ENCODE assay signal across 28 mouse cellular contexts in genomic region chr6:81655205-81655604, GRCm38 (mm10).
"Had no signal": no experiment of that assay in that cellular context is flagged by ENCODE, and none has a peak within 500 bp of the region (broad histone marks: within the 10 kb centered on the region; RNA-seq: fewer than 3 reads in every experiment).

No protein-coding gene starts in this region.

- DNase-seq: cerebellum, adult 2 months; cerebellum, adult 8-10 months; cerebellum, adult 9-10 months; cerebellum, adult 9-11 months; cerebellum, postnatal 10 days; cerebellum, postnatal 14 days; cerebellum, postnatal 25 days; cerebellum, postnatal 36 days; embryo, embryonic 11 days; forebrain, postnatal 0 days; gastrocnemius, adult 2 months; gastrocnemius, postnatal 10 days; gastrocnemius, postnatal 14 days; gastrocnemius, postnatal 25 days; gastrocnemius, postnatal 36 days; heart, adult 11 months; heart, adult 18-20 months had no signal

- H3K4me1 ChIP-seq: embryonic facial prominence, embryonic 10.5 days; embryonic facial prominence, embryonic 12.5 days; embryonic facial prominence, embryonic 13.5 days; embryonic facial prominence, embryonic 15.5 days; forebrain, embryonic 12.5 days; forebrain, embryonic 15.5 days had no signal

- H3K27ac ChIP-seq: embryonic facial prominence, embryonic 10.5 days; embryonic facial prominence, embryonic 12.5 days; embryonic facial prominence, embryonic 13.5 days; embryonic facial prominence, embryonic 15.5 days; forebrain, embryonic 10.5 days; forebrain, embryonic 12.5 days; forebrain, embryonic 13.5 days; forebrain, embryonic 15.5 days; gastrocnemius, adult 2 months had no signal

- H3K9me3 ChIP-seq: embryonic facial prominence, embryonic 10.5 days; embryonic facial prominence, embryonic 12.5 days; embryonic facial prominence, embryonic 13.5 days; embryonic facial prominence, embryonic 15.5 days; forebrain, embryonic 10.5 days; forebrain, embryonic 12.5 days; forebrain, embryonic 13.5 days; forebrain, embryonic 15.5 days had no signal

- H3K36me3 ChIP-seq: embryonic facial prominence, embryonic 10.5 days; embryonic facial prominence, embryonic 12.5 days; embryonic facial prominence, embryonic 13.5 days; embryonic facial prominence, embryonic 15.5 days; forebrain, embryonic 10.5 days; forebrain, embryonic 12.5 days; forebrain, embryonic 15.5 days had no signal

- H3K4me2 ChIP-seq: embryonic facial prominence, embryonic 12.5 days; embryonic facial prominence, embryonic 13.5 days; embryonic facial prominence, embryonic 15.5 days; forebrain, embryonic 12.5 days; forebrain, embryonic 13.5 days; forebrain, embryonic 15.5 days had no signal

- ATAC-seq: forebrain, embryonic 13.5 days; forebrain, embryonic 14.5 days; forebrain, embryonic 15.5 days; forebrain, embryonic 16.5 days; forebrain, postnatal 0 days had no signal

- H3K9ac ChIP-seq: embryonic facial prominence, embryonic 12.5 days; embryonic facial prominence, embryonic 13.5 days; embryonic facial prominence, embryonic 15.5 days; forebrain, embryonic 12.5 days; forebrain, embryonic 13.5 days; forebrain, embryonic 15.5 days; forebrain, postnatal 0 days had no signal

- H3K4me3 ChIP-seq: embryonic facial prominence, embryonic 10.5 days; embryonic facial prominence, embryonic 12.5 days; embryonic facial prominence, embryonic 13.5 days; embryonic facial prominence, embryonic 15.5 days; erythroblast, embryonic 14.5 days; forebrain, embryonic 10.5 days; forebrain, embryonic 12.5 days; forebrain, embryonic 13.5 days; forebrain, embryonic 15.5 days; gastrocnemius, adult 2 months had no signal

- H3K27me3 ChIP-seq: embryonic facial prominence, embryonic 12.5 days; embryonic facial prominence, embryonic 13.5 days; embryonic facial prominence, embryonic 15.5 days; forebrain, embryonic 12.5 days; forebrain, embryonic 13.5 days; forebrain, embryonic 15.5 days had no signal
